Mouse (Mus musculus) CH12.LX (cell line): ENCODE measurements around the gene Heatr5b. TPM values are rescaled to one million over a fixed set of nuclear protein-coding genes. Genes with fewer than 3 reads are reported as not detected.

Experiments used
- DNase-seq: peaks from one replicate; pipeline ENCODE4 v3.0.0-alpha.2; 2013; ENCODE audit errors: extremely low read depth
- H3K27ac ChIP-seq: 2 replicates; pipeline ENCODE4 v1.5.1; 2012; ENCODE audit warnings: low read depth, mild to moderate bottlenecking, control low read depth, moderate library complexity; ENCODE audit not compliant: insufficient read depth
- H3K27me3 ChIP-seq: replicated peaks from 2 replicates; pipeline ENCODE3; 2012; ENCODE audit warnings: inconsistent platforms
- H3K36me3 ChIP-seq, 2 experiments: replicated peaks in 1 of 2; 2 replicates each; pipeline versions ENCODE3 to v1.6.1; 2012; ENCODE audit warnings: inconsistent platforms in 1 of 2, low read length in 1 of 2, mild to moderate bottlenecking in 1 of 2, mixed read lengths in 1 of 2, moderate library complexity in 1 of 2; ENCODE audit not compliant: control insufficient read depth in 1 of 2, insufficient read depth in 1 of 2
- H3K4me1 ChIP-seq, 2 experiments: 2 replicates each; pipeline ENCODE4 v1.6.1; 2012; ENCODE audit warnings: inconsistent platforms in 1 of 2, moderate library complexity in 1 of 2; ENCODE audit not compliant: insufficient read depth in 2 of 2, control insufficient read depth in 1 of 2
- H3K4me2 ChIP-seq: 2 replicates; pipeline ENCODE4 v1.6.1; 2012; ENCODE audit warnings: low read depth, mild to moderate bottlenecking, control low read depth; ENCODE audit not compliant: poor library complexity, insufficient read depth, severe bottlenecking
- H3K4me3 ChIP-seq, 3 experiments: fragments of 150-350 bp in 1 of 3; sonication (generic) in 1 of 3; replicated peaks in 1 of 3; 2 replicates each; pipeline versions ENCODE3 to v1.5.1; 2011 to 2012; ENCODE audit warnings: low read depth in 2 of 3, low read length in 2 of 3, mild to moderate bottlenecking in 2 of 3, moderate library complexity in 2 of 3, control low read depth in 1 of 3, improper control_type of control experiment in 1 of 3, inconsistent platforms in 1 of 3, mixed read lengths in 1 of 3; ENCODE audit not compliant: poor library complexity in 1 of 3
- H3K79me2 ChIP-seq: replicated peaks from 2 replicates; pipeline ENCODE4 v1.6.1; 2012; ENCODE audit warnings: mild to moderate bottlenecking, moderate library complexity; ENCODE audit not compliant: control insufficient read depth, poor library complexity, insufficient read depth, severe bottlenecking; ENCODE audit errors: extremely low read depth
- H3K9ac ChIP-seq: 2 replicates; pipeline ENCODE4 v1.6.1; 2012; ENCODE audit warnings: low read depth, mild to moderate bottlenecking, control low read depth, moderate library complexity; ENCODE audit not compliant: insufficient read depth
- H3K9me3 ChIP-seq: replicated peaks from 2 replicates; pipeline ENCODE3; 2012; ENCODE audit warnings: low read length, inconsistent platforms, mixed read lengths
- BHLHE40 ChIP-seq: IDR thresholded peaks from 2 replicates; pipeline ENCODE4 v1.6.1; 2011; ENCODE audit warnings: mild to moderate bottlenecking, low read depth, low read length, improper control_type of control experiment
- CHD1 ChIP-seq: IDR thresholded peaks from 2 replicates; pipeline ENCODE4 v1.6.1; 2012; ENCODE audit warnings: low read depth, low read length, improper control_type of control experiment, inconsistent platforms
- CHD2 ChIP-seq: IDR thresholded peaks from 2 replicates; pipeline ENCODE4 v1.6.1; 2011; ENCODE audit warnings: low read length, improper control_type of control experiment
- E2F4 ChIP-seq: IDR thresholded peaks from 2 replicates; pipeline ENCODE4 v1.6.1; 2011; ENCODE audit warnings: low read depth, low read length, improper control_type of control experiment; ENCODE audit not compliant: insufficient replicate concordance
- EP300 ChIP-seq: IDR thresholded peaks from 2 replicates; pipeline ENCODE4 v1.6.1; 2011; ENCODE audit warnings: low read length, improper control_type of control experiment
- ETS1 ChIP-seq: conservative IDR thresholded peaks from 2 replicates; pipeline ENCODE4 v1.6.1; 2012; ENCODE audit warnings: low read depth, mild to moderate bottlenecking, inconsistent platforms, low read length, improper control_type of control experiment, moderate library complexity
- HCFC1 ChIP-seq: IDR thresholded peaks from 2 replicates; pipeline ENCODE4 v1.6.1; 2012; ENCODE audit warnings: low read depth, mild to moderate bottlenecking, inconsistent platforms, low read length, improper control_type of control experiment
- JUN ChIP-seq: IDR thresholded peaks from 2 replicates; pipeline ENCODE4 v1.6.1; 2011; ENCODE audit warnings: low read depth, mild to moderate bottlenecking, low read length, improper control_type of control experiment, moderate library complexity; ENCODE audit not compliant: insufficient read depth
- JUND ChIP-seq: conservative IDR thresholded peaks from 2 replicates; pipeline ENCODE4 v1.6.1; 2011; ENCODE audit warnings: low read depth, low read length, improper control_type of control experiment
- KAT2A ChIP-seq: IDR thresholded peaks from 2 replicates; pipeline ENCODE4 v1.6.1; 2012; ENCODE audit warnings: low read length, improper control_type of control experiment, inconsistent platforms; ENCODE audit not compliant: insufficient replicate concordance
- MAX ChIP-seq: IDR thresholded peaks from 2 replicates; pipeline ENCODE4 v1.6.1; 2011; ENCODE audit warnings: low read length, improper control_type of control experiment
- MXI1 ChIP-seq: IDR thresholded peaks from 2 replicates; pipeline ENCODE4 v1.6.1; 2011; ENCODE audit warnings: mild to moderate bottlenecking, low read depth, low read length, improper control_type of control experiment
- NELFE ChIP-seq: IDR thresholded peaks from 2 replicates; pipeline ENCODE4 v1.6.1; 2011; ENCODE audit warnings: low read depth, low read length, improper control_type of control experiment
- PAX5 ChIP-seq: IDR thresholded peaks from 2 replicates; pipeline ENCODE4 v1.6.1; 2012; ENCODE audit warnings: low read length, inconsistent platforms, mixed read lengths
- POLR2A ChIP-seq: IDR thresholded peaks from 2 replicates; pipeline ENCODE4 v1.6.1; 2011; ENCODE audit warnings: low read depth, mild to moderate bottlenecking, improper control_type of control experiment, low read length
- POLR2AphosphoS2 ChIP-seq: IDR thresholded peaks from 2 replicates; pipeline ENCODE4 v1.6.1; 2011; ENCODE audit warnings: low read depth, low read length, improper control_type of control experiment
- RAD21 ChIP-seq: IDR thresholded peaks from 2 replicates; pipeline ENCODE4 v1.6.1; 2011; ENCODE audit warnings: low read depth, mild to moderate bottlenecking, low read length, improper control_type of control experiment, moderate library complexity
- RCOR1 ChIP-seq: conservative IDR thresholded peaks from 2 replicates; pipeline ENCODE4 v1.6.1; 2012; ENCODE audit warnings: low read depth, mild to moderate bottlenecking, inconsistent platforms, low read length, improper control_type of control experiment
- SMC3 ChIP-seq: IDR thresholded peaks from 2 replicates; pipeline ENCODE4 v1.6.1; 2011; ENCODE audit warnings: low read depth, low read length, improper control_type of control experiment
- UBTF ChIP-seq: IDR thresholded peaks from 2 replicates; pipeline ENCODE4 v1.6.1; 2012; ENCODE audit warnings: low read depth, mild to moderate bottlenecking, inconsistent platforms, low read length, improper control_type of control experiment, moderate library complexity
- USF1 ChIP-seq: IDR thresholded peaks from 2 replicates; pipeline ENCODE4 v1.6.1; 2014; ENCODE audit warnings: low read depth, mild to moderate bottlenecking, inconsistent platforms, low read length, improper control_type of control experiment
- ZC3H11A ChIP-seq: IDR thresholded peaks from 2 replicates; pipeline ENCODE4 v1.6.1; 2012; ENCODE audit warnings: low read depth, mild to moderate bottlenecking, inconsistent platforms, low read length, improper control_type of control experiment
- ZKSCAN1 ChIP-seq: IDR thresholded peaks from 2 replicates; pipeline ENCODE4 v1.6.1; 2012; ENCODE audit warnings: low read depth, inconsistent platforms, low read length, improper control_type of control experiment, borderline replicate concordance
- ZMIZ1 ChIP-seq: IDR thresholded peaks from 2 replicates; pipeline ENCODE4 v1.6.1; 2012; ENCODE audit warnings: low read depth, mild to moderate bottlenecking, inconsistent platforms, low read length, improper control_type of control experiment
- ZNF384 ChIP-seq: IDR thresholded peaks from 2 replicates; pipeline ENCODE4 v1.6.1; 2012; ENCODE audit warnings: low read depth, low read length, improper control_type of control experiment, inconsistent platforms
- dilution Hi-C: fragments of 300-500 bp; cut with MboI; formaldehyde crosslinking; loops from 2 replicates; pipeline ENCODE4 v1.14.3; 2020; ENCODE audit warnings: low sequenced_read_pairs; ENCODE audit not compliant: extremely low pct_unique_long_range_greater_than_20kb, extremely low pct_ligation_motif_present
- in situ Hi-C: fragments of 300-500 bp; cut with MboI; formaldehyde crosslinking; loops from 3 replicates; pipeline ENCODE4 v1.14.3; 2019; ENCODE audit warnings: low sequenced_read_pairs, low pct_ligation_motif_present, low pct_unique_long_range_greater_than_20kb, mixed read lengths
- polyA plus RNA-seq: library from polyadenylated mRNA; unstranded; fragments of >175 nt; gene quantifications from 2 replicates; pipeline ENCODE4 v1.2.1, GENCODE M21; 2012; ENCODE audit warnings: low read depth; ENCODE audit not compliant: insufficient read length
- total RNA-seq, 2 experiments: library from RNA; depleted of rRNA; stranded (reverse); fragments of 300-350 nt in 1 of 2; fragments of >200 nt in 1 of 2; gene quantifications; 2 replicates each; pipeline ENCODE4 v1.2.3; 2012 to 2014

Gene Heatr5b
- total and polyA plus RNA-seq, 3 experiments = 13.0 to 21.5 (median 17.9) TPM

- TF ChIP-seq USF1 (no peak), BHLHE40 (no peak), EP300 (no peak), PAX5 (no peak), ETS1 (no peak), KAT2A (no peak), MXI1 (no peak), NELFE (no peak), POLR2AphosphoS2 (no peak), MAX (no peak), POLR2A (no peak), UBTF (no peak), CHD2 (no peak), JUN (no peak), ZNF384 (no peak), E2F4 (no peak)
- DNase-seq = no peak
- H3K9ac ChIP-seq = no peak overlapping the region
- dilution Hi-C loops (no loop called here), in situ Hi-C loops (no loop called here)
- H3K79me2 ChIP-seq = no peaks in the 10 kb centered on the region
- no peaks in the 10 kb centered on the region for H3K4me1 ChIP-seq
- peaks cover 45 to 82% of the 10 kb centered on the region in 2 experiments for H3K36me3 ChIP-seq
- H3K4me3 ChIP-seq = no peak overlapping the region
- H3K4me2 ChIP-seq = no peak overlapping the region
- H3K27me3 ChIP-seq = no peaks in the 10 kb centered on the region
- no peak overlapping the region for H3K27ac ChIP-seq
- H3K9me3 ChIP-seq = no peaks in the 10 kb centered on the region
These were observed 21.1 kb upstream of the Heatr5b start for GRCm38 (mm10) chr17:78856243-78856642.

GRCm38 (mm10) chr17:78842271-78842928 lies 7.2 kb upstream of the Heatr5b start:
- Histone ChIP-seq H3K27me3 (no peaks in the 10 kb centered on the region), H3K9ac (no peak overlapping the region), H3K4me1 (no peaks in the 10 kb centered on the region), H3K36me3 (peaks cover 56 to 86% of the 10 kb centered on the region in 2 experiments), H3K4me2 (no peak overlapping the region), H3K9me3 (no peaks in the 10 kb centered on the region), H3K27ac (no peak overlapping the region), H3K79me2 (no peaks in the 10 kb centered on the region), H3K4me3 (no peak overlapping the region)
- TF ChIP-seq NELFE = no peak
- no peak for TF ChIP-seq RAD21
- TF ChIP-seq JUND = no peak
- no peak for TF ChIP-seq ZMIZ1
- no peak for TF ChIP-seq CHD1
- no peak for TF ChIP-seq RCOR1
- TF ChIP-seq CHD2 = no peak
- TF ChIP-seq ZKSCAN1 = no peak
- no peak for TF ChIP-seq MXI1
- no peak for TF ChIP-seq JUN
- TF ChIP-seq ZC3H11A = no peak
- no peak for TF ChIP-seq PAX5
- TF ChIP-seq HCFC1 = no peak
- TF ChIP-seq SMC3 = no peak
- TF ChIP-seq ETS1 = no peak
- in situ Hi-C loops = no loop called here
- no peak for DNase-seq
- dilution Hi-C loops = no loop called here
